Mouse (Mus musculus) cortical plate, adult 2 months (tissue): ENCODE measurements at regions not wholly inside any gene's neighbourhood (a gene's known extent, or its start where the extent isn't known, plus 50 kb on each side); places are given as distances from the start of the nearest gene placed in this dataset.

Experiments used
- CTCF ChIP-seq: fragments of 200-500 bp; IDR thresholded peaks from 2 replicates; pipeline ENCODE4 v1.5.1; 2011; ENCODE audit warnings: mild to moderate bottlenecking, control low read depth, low read length; ENCODE audit not compliant: insufficient read depth; ENCODE audit errors: extremely low read depth
- POLR2A ChIP-seq: fragments of 200-500 bp; IDR thresholded peaks from 2 replicates; pipeline ENCODE4 v1.6.1; 2011; ENCODE audit warnings: mild to moderate bottlenecking, low read length, control low read depth; ENCODE audit not compliant: insufficient read depth; ENCODE audit errors: extremely low read depth

DNA sequence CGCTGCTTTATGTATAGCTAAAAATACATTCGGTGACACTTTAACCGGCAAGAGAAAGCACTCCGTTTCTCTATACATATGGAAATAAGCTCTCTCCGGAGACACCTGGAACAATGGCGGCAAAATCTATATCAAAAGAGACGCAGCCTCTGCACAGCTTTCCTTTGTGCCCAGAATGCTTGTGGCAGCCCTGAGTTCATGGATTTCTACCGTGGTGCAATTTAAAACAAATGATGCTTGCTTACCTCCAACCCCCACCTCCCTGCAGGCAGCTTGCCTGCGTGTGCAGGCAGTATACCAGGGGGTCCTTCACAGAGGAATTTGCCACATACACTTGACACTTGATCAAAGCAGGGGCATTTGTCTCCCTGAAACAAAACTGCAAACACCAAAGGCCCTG is 171.3 kb downstream of the Efnb2 start:
- TF ChIP-seq POLR2A = no peak
- no peak for TF ChIP-seq CTCF
